Mouse (Mus musculus): ENCODE measurements at regions not wholly inside any gene's neighbourhood (a gene's known extent, or its start where the extent isn't known, plus 50 kb on each side); places are given as distances from the start of the nearest gene placed in this dataset.

GRCm38 (mm10) chr13:44121241-44121671 is 336.7 kb downstream of the Cd83 start:
- WGBS (ENCODE audit: missing documents): 90% methylated on average over 8 of the region's 8 CpGs
- Histone ChIP-seq H3K79me2 (ENCODE audit: inconsistent target) (no peaks in the 10 kb centered on the region), H3K36me3 (ENCODE audit: inconsistent target) (no peaks in the 10 kb centered on the region), H3K4me3 (ENCODE audit: inconsistent target) (no peak overlapping the region), H3K27ac (no peak overlapping the region)

- no peak overlapping the region for H3K4me3 ChIP-seq (ENCODE audit: inconsistent target)
- H3K27ac ChIP-seq: no peak overlapping the region
- H3K79me2 ChIP-seq (ENCODE audit: inconsistent target): no peaks in the 10 kb centered on the region
- H3K36me3 ChIP-seq (ENCODE audit: inconsistent target): no peaks in the 10 kb centered on the region
- WGBS (ENCODE audit: missing documents): 94% methylated on average over 7 of the region's 7 CpGs
Measured at GRCm38 (mm10) chr13:44121932-44122331, 337.4 kb downstream of the Cd83 start.

- Histone ChIP-seq H3K79me2 (ENCODE audit: inconsistent target) (no peaks in the 10 kb centered on the region), H3K36me3 (ENCODE audit: inconsistent target) (no peaks in the 10 kb centered on the region)
- 75% methylated on average over 10 of the region's 10 CpGs for WGBS (ENCODE audit: missing documents)
Measured at GRCm38 (mm10) chr13:44126198-44126597, 341.6 kb downstream of the Cd83 start.

GRCm38 (mm10) chr13:44128506-44129274 is 344.1 kb downstream of the Cd83 start:
- H3K27ac ChIP-seq: no peak overlapping the region
- H3K79me2 ChIP-seq (ENCODE audit: inconsistent target): no peaks in the 10 kb centered on the region
- H3K4me3 ChIP-seq (ENCODE audit: inconsistent target): no peak overlapping the region
- H3K36me3 ChIP-seq (ENCODE audit: inconsistent target): no peaks in the 10 kb centered on the region
- 94% methylated on average over 12 of the region's 16 CpGs for WGBS (ENCODE audit: missing documents)

More at GRCm38 (mm10) chr13:44126198-44126597, 341.6 kb downstream of the Cd83 start:
- Histone ChIP-seq H3K4me3 (ENCODE audit: inconsistent target) (no peak overlapping the region), H3K27ac (no peak overlapping the region)

GRCm38 (mm10) chr13:44131916-44132315 is 347.3 kb downstream of the Cd83 start:
- WGBS (ENCODE audit: missing documents): 96% methylated on average over 5 of the region's 5 CpGs
- H3K27ac ChIP-seq: no peak overlapping the region
- H3K4me3 ChIP-seq (ENCODE audit: inconsistent target): no peak overlapping the region
- no peaks in the 10 kb centered on the region for H3K79me2 ChIP-seq (ENCODE audit: inconsistent target)
- no peaks in the 10 kb centered on the region for H3K36me3 ChIP-seq (ENCODE audit: inconsistent target)

GRCm38 (mm10) chr13:44132510-44132909 is 347.9 kb downstream of the Cd83 start:
- Histone ChIP-seq H3K79me2 (ENCODE audit: inconsistent target) (no peaks in the 10 kb centered on the region), H3K36me3 (ENCODE audit: inconsistent target) (no peaks in the 10 kb centered on the region), H3K27ac (no peak overlapping the region), H3K4me3 (ENCODE audit: inconsistent target) (no peak overlapping the region)
- WGBS (ENCODE audit: missing documents): 96% methylated on average over 4 of the region's 4 CpGs

GRCm38 (mm10) chr13:44133436-44133835 is 348.9 kb downstream of the Cd83 start:
- Histone ChIP-seq H3K79me2 (ENCODE audit: inconsistent target) (no peaks in the 10 kb centered on the region), H3K4me3 (ENCODE audit: inconsistent target) (no peak overlapping the region), H3K36me3 (ENCODE audit: inconsistent target) (no peaks in the 10 kb centered on the region), H3K27ac (no peak overlapping the region)
- 92% methylated on average over 9 of the region's 9 CpGs for WGBS (ENCODE audit: missing documents)

GRCm38 (mm10) chr13:44141181-44141580 is 356.6 kb downstream of the Cd83 start:
- WGBS (ENCODE audit: missing documents): 96% methylated on average over 5 of the region's 5 CpGs

GRCm38 (mm10) chr13:44145441-44145840 is 360.9 kb downstream of the Cd83 start:
- no peaks in the 10 kb centered on the region for H3K36me3 ChIP-seq (ENCODE audit: inconsistent target)
- no peak overlapping the region for H3K4me3 ChIP-seq (ENCODE audit: inconsistent target)
- WGBS (ENCODE audit: missing documents): 98% methylated on average over 4 of the region's 4 CpGs
- no peak overlapping the region for H3K27ac ChIP-seq
- H3K79me2 ChIP-seq (ENCODE audit: inconsistent target): no peaks in the 10 kb centered on the region

More at GRCm38 (mm10) chr13:44141181-44141580, 356.6 kb downstream of the Cd83 start:
- no peaks in the 10 kb centered on the region for H3K36me3 ChIP-seq (ENCODE audit: inconsistent target)
- no peaks in the 10 kb centered on the region for H3K79me2 ChIP-seq (ENCODE audit: inconsistent target)
- H3K27ac ChIP-seq: no peak overlapping the region
- H3K4me3 ChIP-seq (ENCODE audit: inconsistent target): no peak overlapping the region

- Histone ChIP-seq H3K4me3 (ENCODE audit: inconsistent target) (no peak overlapping the region), H3K36me3 (ENCODE audit: inconsistent target) (no peaks in the 10 kb centered on the region), H3K27ac (no peak overlapping the region), H3K79me2 (ENCODE audit: inconsistent target) (no peaks in the 10 kb centered on the region)
- WGBS (ENCODE audit: missing documents): 85% methylated on average over 5 of the region's 5 CpGs
Measured at GRCm38 (mm10) chr13:44147841-44148240, 363.3 kb downstream of the Cd83 start.

- Histone ChIP-seq H3K79me2 (ENCODE audit: inconsistent target) (no peaks in the 10 kb centered on the region), H3K36me3 (ENCODE audit: inconsistent target) (no peaks in the 10 kb centered on the region), H3K4me3 (ENCODE audit: inconsistent target) (no peak overlapping the region), H3K27ac (no peak overlapping the region)
- 19% methylated on average over 3 of the region's 3 CpGs for WGBS (ENCODE audit: missing documents)
Measured at GRCm38 (mm10) chr13:44149499-44149898, 364.9 kb downstream of the Cd83 start.

GRCm38 (mm10) chr13:44151526-44151925 is 367.0 kb downstream of the Cd83 start:
- no peak overlapping the region for H3K4me3 ChIP-seq (ENCODE audit: inconsistent target)
- no peaks in the 10 kb centered on the region for H3K36me3 ChIP-seq (ENCODE audit: inconsistent target)
- no peak overlapping the region for H3K27ac ChIP-seq
- no peaks in the 10 kb centered on the region for H3K79me2 ChIP-seq (ENCODE audit: inconsistent target)
- WGBS (ENCODE audit: missing documents): 89% methylated on average over 6 of the region's 6 CpGs

GRCm38 (mm10) chr13:44152806-44153613 is 368.4 kb downstream of the Cd83 start:
- Histone ChIP-seq H3K4me3 (ENCODE audit: inconsistent target) (no peak overlapping the region), H3K27ac (no peak overlapping the region), H3K79me2 (ENCODE audit: inconsistent target) (no peaks in the 10 kb centered on the region), H3K36me3 (ENCODE audit: inconsistent target) (no peaks in the 10 kb centered on the region)
- WGBS (ENCODE audit: missing documents): 31% methylated on average over 9 of the region's 10 CpGs

- no peaks in the 10 kb centered on the region for H3K36me3 ChIP-seq (ENCODE audit: inconsistent target)
- 94% methylated on average over 5 of the region's 5 CpGs for WGBS (ENCODE audit: missing documents)
- H3K27ac ChIP-seq: no peak overlapping the region
- no peak overlapping the region for H3K4me3 ChIP-seq (ENCODE audit: inconsistent target)
- no peaks in the 10 kb centered on the region for H3K79me2 ChIP-seq (ENCODE audit: inconsistent target)
Measured at GRCm38 (mm10) chr13:44153784-44154183, 369.2 kb downstream of the Cd83 start.

- Histone ChIP-seq H3K36me3 (ENCODE audit: inconsistent target) (no peaks in the 10 kb centered on the region), H3K27ac (no peak overlapping the region), H3K4me3 (ENCODE audit: inconsistent target) (no peak overlapping the region), H3K79me2 (ENCODE audit: inconsistent target) (no peaks in the 10 kb centered on the region)
- WGBS (ENCODE audit: missing documents): 88% methylated on average over 4 of the region's 4 CpGs
Measured at GRCm38 (mm10) chr13:44155956-44156355, 371.4 kb downstream of the Cd83 start.

Measured in macrophage (primary cell).